Mouse (Mus musculus) B cell, adult 2 months (primary cell): ENCODE results near the gene Prpf6.
A peak's percentile ranks its signal among the peaks of the same experiment; 100 is the strongest.

ENCODE experiments used
- DNase-seq, 2 experiments: peaks; one replicate each; pipeline ENCODE4 v3.0.0; 2022

The Prpf6 gene

GRCm38 (mm10) chr2:181580131-181580772, 11.4 kb upstream of the Prpf6 start:
- DNase-seq, result no peak

- peak; percentile 90 for DNase-seq
These were observed 10.7 kb upstream of the Prpf6 start for GRCm38 (mm10) chr2:181581016-181581401.

GRCm38 (mm10) chr2:181581402-181582120, 10.1 kb upstream of the Prpf6 start:
- peak; percentile 88 for DNase-seq

- no peak for DNase-seq
These were observed 9.3 kb upstream of the Prpf6 start for GRCm38 (mm10) chr2:181582358-181582757.

- no peak for DNase-seq
These were observed 8.7 kb upstream of the Prpf6 start for GRCm38 (mm10) chr2:181582939-181583338.

GRCm38 (mm10) chr2:181583460-181584257, 8.0 kb upstream of the Prpf6 start:
- DNase-seq, result no peak

GRCm38 (mm10) chr2:181584411-181584942, 7.2 kb upstream of the Prpf6 start, which contains the start of gene Uckl1:
Gene Uckl1 (minus strand): TSS chr2:181584892.
- no peak for DNase-seq

- no peak for DNase-seq
These were observed 6.2 kb upstream of the Prpf6 start for GRCm38 (mm10) chr2:181585506-181585905.

- DNase-seq, result no peak
These were observed 5.5 kb upstream of the Prpf6 start for GRCm38 (mm10) chr2:181586124-181586523.

- DNase-seq, result no peak
These were observed 3.9 kb upstream of the Prpf6 start for GRCm38 (mm10) chr2:181587796-181588195.

GRCm38 (mm10) chr2:181588229-181588780, 3.4 kb upstream of the Prpf6 start:
- DNase-seq, result no peak

- DNase-seq, result no peak
These were observed 2.5 kb upstream of the Prpf6 start for GRCm38 (mm10) chr2:181589011-181589731.

- DNase-seq, result no peak
These were observed 1.9 kb upstream of the Prpf6 start for GRCm38 (mm10) chr2:181589732-181590105.

- no peak for DNase-seq
These were observed 1.2 kb upstream of the Prpf6 start for GRCm38 (mm10) chr2:181590471-181590870.

- DNase-seq, result peak; percentile 77 to 78
These were observed 768 bp downstream of the Prpf6 start, which contains the start of gene Zfp512b for GRCm38 (mm10) chr2:181592231-181593041. Gene Zfp512b (minus strand): TSS chr2:181592803.

- peak in 1 of 2 experiments; percentile 43 for DNase-seq
These were observed 1.4 kb downstream of the Prpf6 start for GRCm38 (mm10) chr2:181593042-181593421.

- no peak for DNase-seq
These were observed 2.3 kb downstream of the Prpf6 start for GRCm38 (mm10) chr2:181593937-181594336.

GRCm38 (mm10) chr2:181594946-181595696, 3.5 kb downstream of the Prpf6 start:
- DNase-seq, result peak; percentile 63 to 65

GRCm38 (mm10) chr2:181596221-181596960, 4.7 kb downstream of the Prpf6 start:
- DNase-seq, result no peak
